Mouse (Mus musculus): ENCODE data around the gene Ptger3. TPM values are rescaled to one million over a fixed set of nuclear protein-coding genes. Genes with fewer than 3 reads are reported as not detected.

The Ptger3 gene
- polyA plus RNA-seq, 1 experiment from 2014 or later = 2.8 TPM

DNA sequence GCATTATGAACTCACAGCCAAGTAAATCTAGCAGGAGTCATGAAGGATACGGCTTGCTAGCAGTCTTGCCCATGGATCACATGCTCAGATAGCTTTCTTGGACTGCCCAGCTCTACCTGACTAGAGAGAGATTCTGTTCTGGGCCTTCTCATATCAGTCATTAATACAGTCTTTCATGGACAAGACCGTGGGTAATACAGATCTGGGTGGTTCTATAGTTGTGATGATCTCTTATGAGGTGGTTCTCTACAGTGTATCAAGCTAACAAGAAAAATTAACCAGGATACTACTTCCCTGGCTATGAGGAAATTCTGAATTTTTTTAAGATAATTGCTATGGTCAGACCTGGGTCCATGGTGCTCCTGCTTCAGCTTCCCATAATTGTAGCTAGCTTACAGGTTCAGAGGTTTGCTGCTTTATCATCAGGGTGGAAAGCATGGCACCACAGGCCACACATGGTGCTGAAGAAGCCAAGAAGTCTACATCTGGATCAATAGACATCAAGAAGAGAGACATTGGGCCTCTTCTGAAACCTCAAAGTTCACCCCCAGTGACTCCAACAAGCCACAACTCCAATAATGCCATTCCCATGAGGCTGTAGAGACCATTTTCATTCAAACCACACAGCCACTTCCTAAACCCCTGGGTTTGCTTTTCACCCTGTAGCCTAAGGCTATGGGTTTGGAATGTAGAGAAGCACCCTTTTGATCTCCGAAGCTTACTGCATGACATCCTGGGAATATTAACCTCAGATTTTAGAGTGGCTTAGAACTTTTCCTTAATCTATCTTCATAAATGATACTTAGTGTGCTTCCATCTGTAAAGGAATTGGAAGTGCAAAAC, 16.7 kb upstream of the Ptger3 start:
- Histone ChIP-seq H3K4me2 (no peak overlapping the region), H3K27ac (ENCODE audit: low read depth, low read length) (no peak overlapping the region), H3K4me1 (ENCODE audit: control insufficient read depth, insufficient read depth, low read length) (no peaks in the 10 kb centered on the region), H3K36me3 (ENCODE audit: control insufficient read depth, insufficient read depth, low read length) (peaks cover 15% of the 10 kb centered on the region), H3K27me3 (ENCODE audit: control insufficient read depth, insufficient read depth, low read length) (no peaks in the 10 kb centered on the region), H3K9ac (ENCODE audit: low read depth, low read length) (no peak overlapping the region), H3K9me3 (replicated peaks; ENCODE audit: control insufficient read depth, low read length) (no peaks in the 10 kb centered on the region), H3K4me3 (ENCODE audit: low read depth, low read length) (no peak overlapping the region)
- WGBS (ENCODE audit: insufficient replicate concordance) = 94% methylated on average over 3 of the region's 3 CpGs
- ATAC-seq (replicated peaks; ENCODE audit: insufficient number of reproducible peaks, low FRiP score, low TSS enrichment) = no peak

- no peak for ATAC-seq (replicated peaks; ENCODE audit: insufficient number of reproducible peaks, low FRiP score, low TSS enrichment)
- H3K27ac ChIP-seq (ENCODE audit: low read depth, low read length) = no peak overlapping the region
- no peaks in the 10 kb centered on the region for H3K9me3 ChIP-seq (replicated peaks; ENCODE audit: control insufficient read depth, low read length)
- no peak overlapping the region for H3K4me2 ChIP-seq
- peaks cover 29% of the 10 kb centered on the region for H3K27me3 ChIP-seq (ENCODE audit: control insufficient read depth, insufficient read depth, low read length)
- H3K4me3 ChIP-seq (ENCODE audit: low read depth, low read length) = no peak overlapping the region
- 3% methylated on average over 2 of the region's 2 CpGs for WGBS (ENCODE audit: insufficient replicate concordance)
- no peak overlapping the region for H3K9ac ChIP-seq (ENCODE audit: low read depth, low read length)
- H3K36me3 ChIP-seq (ENCODE audit: control insufficient read depth, insufficient read depth, low read length) = no peaks in the 10 kb centered on the region
- H3K4me1 ChIP-seq (ENCODE audit: control insufficient read depth, insufficient read depth, low read length) = peaks cover 10% of the 10 kb centered on the region; the same call in 1 of the 2 replicates
Measured at GRCm38 (mm10) chr3:157565196-157565595, 1.5 kb upstream of the Ptger3 start.

- Histone ChIP-seq H3K4me3 (ENCODE audit: low read depth, low read length) (peak overlapping the region; percentile 56), H3K4me1 (ENCODE audit: control insufficient read depth, insufficient read depth, low read length) (peaks cover 10% of the 10 kb centered on the region; the same call in 1 of the 2 replicates), H3K36me3 (ENCODE audit: control insufficient read depth, insufficient read depth, low read length) (no peaks in the 10 kb centered on the region), H3K27me3 (ENCODE audit: control insufficient read depth, insufficient read depth, low read length) (peaks cover 32% of the 10 kb centered on the region), H3K9me3 (replicated peaks; ENCODE audit: control insufficient read depth, low read length) (no peaks in the 10 kb centered on the region), H3K27ac (ENCODE audit: low read depth, low read length) (no peak overlapping the region), H3K9ac (ENCODE audit: low read depth, low read length) (no peak overlapping the region), H3K4me2 (peak overlapping the region; percentile 93)
- no peak for ATAC-seq (replicated peaks; ENCODE audit: insufficient number of reproducible peaks, low FRiP score, low TSS enrichment)
- WGBS (ENCODE audit: insufficient replicate concordance) = 2% methylated on average over 34 of the region's 34 CpGs
Measured at GRCm38 (mm10) chr3:157567566-157568132, 957 bp downstream of the Ptger3 start.

DNA sequence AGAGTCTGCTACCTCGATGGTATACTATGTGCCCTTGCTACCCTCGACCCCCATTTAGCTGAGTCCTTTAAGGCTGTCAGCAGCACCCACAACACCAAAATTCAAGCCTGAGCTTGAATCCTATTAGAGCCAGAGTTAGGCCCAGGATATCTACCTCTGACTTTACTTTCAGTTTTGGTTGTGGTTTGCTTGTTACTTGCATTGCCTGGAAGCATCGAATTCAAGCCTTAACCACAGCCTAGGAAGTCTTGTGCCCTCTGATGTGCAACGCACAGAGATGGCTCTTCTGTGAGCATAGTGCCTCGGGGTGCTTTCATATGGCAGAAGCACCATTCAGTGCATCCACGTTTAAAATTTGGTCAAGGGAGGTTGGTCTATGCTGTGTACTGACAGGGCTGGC, 5.3 kb downstream of the Ptger3 start:
- Histone ChIP-seq H3K27me3 (ENCODE audit: control insufficient read depth, insufficient read depth, low read length) (peaks cover 26% of the 10 kb centered on the region), H3K4me1 (ENCODE audit: control insufficient read depth, insufficient read depth, low read length) (peaks cover 11% of the 10 kb centered on the region; the same call in 1 of the 2 replicates), H3K9me3 (replicated peaks; ENCODE audit: control insufficient read depth, low read length) (no peaks in the 10 kb centered on the region), H3K36me3 (ENCODE audit: control insufficient read depth, insufficient read depth, low read length) (no peaks in the 10 kb centered on the region), H3K4me3 (ENCODE audit: low read depth, low read length) (no peak overlapping the region), H3K27ac (ENCODE audit: low read depth, low read length) (no peak overlapping the region), H3K4me2 (no peak overlapping the region), H3K9ac (ENCODE audit: low read depth, low read length) (no peak overlapping the region)
- 67% methylated on average over 6 of the region's 6 CpGs for WGBS (ENCODE audit: insufficient replicate concordance)
- ATAC-seq (replicated peaks; ENCODE audit: insufficient number of reproducible peaks, low FRiP score, low TSS enrichment) = no peak

DNA sequence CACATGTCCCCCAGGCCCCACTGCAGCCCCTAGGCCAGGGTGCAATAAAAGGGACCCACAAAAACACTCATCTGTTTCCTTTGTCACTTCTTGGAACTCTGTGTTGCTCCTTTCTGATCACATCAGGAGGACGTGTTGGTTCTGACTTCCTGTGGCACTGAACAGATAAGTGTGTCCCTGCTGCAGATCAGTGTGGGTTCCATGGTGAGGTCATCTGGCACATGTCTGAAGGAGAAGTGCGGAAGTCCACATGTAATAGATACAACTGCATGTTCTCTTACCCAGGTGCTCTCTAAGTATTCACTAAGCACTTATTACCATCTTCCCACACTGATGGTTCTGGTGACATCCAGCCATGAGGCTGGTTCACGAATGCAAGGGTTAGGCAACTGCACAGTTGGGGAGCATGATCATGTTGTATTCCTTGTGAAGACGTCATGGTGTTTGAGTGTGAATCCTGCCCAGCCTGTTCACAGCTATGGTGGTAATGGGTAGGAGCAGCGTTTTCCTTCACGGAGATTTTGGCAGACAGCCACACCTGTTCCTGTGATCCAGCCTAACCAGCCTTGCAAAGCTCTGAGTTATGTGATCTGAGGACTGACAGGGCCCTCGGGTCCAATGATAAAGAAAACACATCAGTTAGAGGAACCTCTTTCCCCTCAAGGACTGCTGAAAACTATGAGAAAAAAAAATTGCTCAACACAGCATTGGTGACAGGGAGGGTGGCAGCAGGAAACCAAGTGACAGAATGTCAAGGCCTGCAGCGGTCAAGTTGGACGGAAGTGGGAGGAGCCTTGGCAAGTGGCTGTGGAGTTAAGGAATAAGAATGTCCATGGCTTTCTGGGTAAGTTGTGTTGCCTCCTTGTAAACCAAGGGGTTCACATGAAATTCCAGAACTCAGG, 9.0 kb downstream of the Ptger3 start:
- Histone ChIP-seq H3K27ac (ENCODE audit: low read depth, low read length) (no peak overlapping the region), H3K9me3 (replicated peaks; ENCODE audit: control insufficient read depth, low read length) (no peaks in the 10 kb centered on the region), H3K36me3 (ENCODE audit: control insufficient read depth, insufficient read depth, low read length) (no peaks in the 10 kb centered on the region), H3K4me1 (ENCODE audit: control insufficient read depth, insufficient read depth, low read length) (0 out of 2 replicates have a peak, but pooled peaks cover 3% of the 10 kb centered on the region), H3K4me3 (ENCODE audit: low read depth, low read length) (no peak overlapping the region), H3K9ac (ENCODE audit: low read depth, low read length) (no peak overlapping the region), H3K4me2 (no peak overlapping the region), H3K27me3 (ENCODE audit: control insufficient read depth, insufficient read depth, low read length) (no peaks in the 10 kb centered on the region)
- WGBS (ENCODE audit: insufficient replicate concordance) = 69% methylated on average over 9 of the region's 9 CpGs
- no peak for ATAC-seq (replicated peaks; ENCODE audit: insufficient number of reproducible peaks, low FRiP score, low TSS enrichment)

GRCm38 (mm10) chr3:157576343-157576722, 9.6 kb downstream of the Ptger3 start:
- H3K9me3 ChIP-seq (replicated peaks; ENCODE audit: control insufficient read depth, low read length) = no peaks in the 10 kb centered on the region
- no peak overlapping the region for H3K27ac ChIP-seq (ENCODE audit: low read depth, low read length)
- no peaks in the 10 kb centered on the region for H3K27me3 ChIP-seq (ENCODE audit: control insufficient read depth, insufficient read depth, low read length)
- WGBS (ENCODE audit: insufficient replicate concordance) = 74% methylated on average over 1 of the region's 1 CpGs
- no peak overlapping the region for H3K4me2 ChIP-seq
- H3K9ac ChIP-seq (ENCODE audit: low read depth, low read length) = no peak overlapping the region
- no peak for ATAC-seq (replicated peaks; ENCODE audit: insufficient number of reproducible peaks, low FRiP score, low TSS enrichment)
- 0 out of 2 replicates have a peak, but pooled peaks cover 3% of the 10 kb centered on the region for H3K4me1 ChIP-seq (ENCODE audit: control insufficient read depth, insufficient read depth, low read length)
- no peak overlapping the region for H3K4me3 ChIP-seq (ENCODE audit: low read depth, low read length)
- H3K36me3 ChIP-seq (ENCODE audit: control insufficient read depth, insufficient read depth, low read length) = no peaks in the 10 kb centered on the region

GRCm38 (mm10) chr3:157576862-157577261, 10.2 kb downstream of the Ptger3 start:
- Histone ChIP-seq H3K4me1 (ENCODE audit: control insufficient read depth, insufficient read depth, low read length) (0 out of 2 replicates have a peak, but pooled peaks cover 3% of the 10 kb centered on the region), H3K36me3 (ENCODE audit: control insufficient read depth, insufficient read depth, low read length) (no peaks in the 10 kb centered on the region), H3K4me2 (no peak overlapping the region), H3K4me3 (ENCODE audit: low read depth, low read length) (no peak overlapping the region), H3K27ac (ENCODE audit: low read depth, low read length) (no peak overlapping the region), H3K9me3 (replicated peaks; ENCODE audit: control insufficient read depth, low read length) (no peaks in the 10 kb centered on the region), H3K27me3 (ENCODE audit: control insufficient read depth, insufficient read depth, low read length) (no peaks in the 10 kb centered on the region), H3K9ac (ENCODE audit: low read depth, low read length) (no peak overlapping the region)
- 64% methylated on average over 1 of the region's 1 CpGs for WGBS (ENCODE audit: insufficient replicate concordance)
- no peak for ATAC-seq (replicated peaks; ENCODE audit: insufficient number of reproducible peaks, low FRiP score, low TSS enrichment)

DNA sequence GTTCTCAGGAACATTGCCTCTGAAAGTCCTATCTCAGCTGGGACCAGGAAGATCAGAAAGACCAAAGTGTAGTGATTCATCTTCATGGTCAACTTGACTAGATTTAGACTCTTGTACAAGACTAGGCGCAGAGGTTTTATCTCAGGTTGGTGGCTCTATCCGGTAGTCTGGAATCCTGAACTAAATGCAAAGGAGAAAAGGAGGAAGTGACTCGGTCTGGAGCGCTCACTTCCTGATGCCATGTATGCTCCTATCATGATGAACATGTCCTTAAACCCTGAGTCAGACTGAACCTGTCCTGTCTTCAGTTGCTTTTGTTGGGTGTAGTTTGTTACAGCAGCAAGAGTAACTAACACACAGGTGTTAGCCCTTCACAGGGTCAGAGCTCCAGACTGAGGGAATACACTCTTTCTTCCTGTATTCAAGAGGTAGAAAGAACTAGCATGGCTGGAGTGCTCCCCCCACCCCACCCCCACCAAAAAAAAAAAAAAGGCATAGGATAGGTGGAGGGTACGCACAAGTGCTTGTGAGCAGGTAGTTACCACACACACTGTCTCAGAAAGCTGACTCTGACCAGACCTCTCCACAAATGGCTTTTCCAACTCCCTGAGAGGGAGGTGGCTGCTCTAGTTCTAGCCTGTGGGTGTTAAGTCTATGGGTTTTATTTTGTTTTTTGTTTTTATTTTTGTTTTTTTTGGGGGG, 11.9 kb downstream of the Ptger3 start:
- no peak overlapping the region for H3K27ac ChIP-seq (ENCODE audit: low read depth, low read length)
- H3K9ac ChIP-seq (ENCODE audit: low read depth, low read length) = no peak overlapping the region
- no peaks in the 10 kb centered on the region for H3K27me3 ChIP-seq (ENCODE audit: control insufficient read depth, insufficient read depth, low read length)
- H3K4me1 ChIP-seq (ENCODE audit: control insufficient read depth, insufficient read depth, low read length) = 0 out of 2 replicates have a peak, but pooled peaks cover 3% of the 10 kb centered on the region
- no peak for ATAC-seq (replicated peaks; ENCODE audit: insufficient number of reproducible peaks, low FRiP score, low TSS enrichment)
- H3K4me3 ChIP-seq (ENCODE audit: low read depth, low read length) = no peak overlapping the region
- H3K36me3 ChIP-seq (ENCODE audit: control insufficient read depth, insufficient read depth, low read length) = no peaks in the 10 kb centered on the region
- H3K9me3 ChIP-seq (replicated peaks; ENCODE audit: control insufficient read depth, low read length) = no peaks in the 10 kb centered on the region
- WGBS (ENCODE audit: insufficient replicate concordance) = 70% methylated on average over 5 of the region's 5 CpGs
- H3K4me2 ChIP-seq = no peak overlapping the region
